Mouse (Mus musculus) kidney, embryonic 14.5 days (tissue): Measurements from ENCODE around the gene Snrpc. TPM values are rescaled to one million over a fixed set of nuclear protein-coding genes. Genes with fewer than 3 reads are reported as not detected.
"Not testable (repeated sequence)": the region's sequence is repeated elsewhere in the genome, so short reads cannot be mapped to it uniquely, and the experiment has no call there.

Source experiments
- ATAC-seq: fragments of 200-750 bp; cut with Nextera tagmentation; 2 replicates; pipeline ENCODE4 v1.8.0; 2017; ENCODE audit warnings: moderate number of reproducible peaks, mild to moderate bottlenecking, moderate TSS enrichment, moderate library complexity; ENCODE audit not compliant: low FRiP score, low TSS enrichment
- H3K27ac ChIP-seq: fragments of 300-500 bp; sonication (generic); 2 replicates; pipeline ENCODE4 v1.5.1; 2014; ENCODE audit warnings: low read depth, mild to moderate bottlenecking, low read length, moderate library complexity, mixed read lengths
- H3K27me3 ChIP-seq: fragments of 300-500 bp; sonication (generic); 2 replicates; pipeline ENCODE4 v1.6.1; 2014; ENCODE audit warnings: mild to moderate bottlenecking, low read length; ENCODE audit not compliant: control insufficient read depth, insufficient read depth
- H3K36me3 ChIP-seq: fragments of 300-500 bp; sonication (generic); 2 replicates; pipeline ENCODE4 v1.6.1; 2014; ENCODE audit warnings: low read length, mixed read lengths; ENCODE audit not compliant: control insufficient read depth, insufficient read depth
- H3K4me1 ChIP-seq: fragments of 300-500 bp; sonication (generic); 2 replicates; pipeline ENCODE4 v1.6.1; 2014; ENCODE audit warnings: low read length, mixed read lengths; ENCODE audit not compliant: control insufficient read depth, insufficient read depth
- H3K4me2 ChIP-seq: fragments of 300-500 bp; sonication (generic); replicated peaks from 2 replicates; pipeline ENCODE4 v1.6.1; 2014; ENCODE audit warnings: low read depth, mild to moderate bottlenecking, low read length
- H3K4me3 ChIP-seq: fragments of 300-500 bp; sonication (generic); 2 replicates; pipeline ENCODE4 v1.5.1; 2014; ENCODE audit warnings: mild to moderate bottlenecking, low read length
- H3K9ac ChIP-seq: fragments of 300-500 bp; sonication (generic); 2 replicates; pipeline ENCODE4 v1.6.1; 2014; ENCODE audit warnings: low read depth, mild to moderate bottlenecking, low read length, moderate library complexity
- H3K9me3 ChIP-seq: fragments of 300-500 bp; sonication (generic); 2 replicates; pipeline ENCODE4 v1.6.1; 2016; ENCODE audit warnings: low read length; ENCODE audit not compliant: control insufficient read depth
- WGBS: fragments of 180-500 bp; shearing (Covaris S2); extraction: QIAGEN DNeasy Blood & Tissue Kit; methylation state at CpG from one replicate; pipeline ENCODE4 v1.1.7; 2014; 5-methylcytosine and 5-hydroxymethylcytosine counted together
- polyA plus RNA-seq: library from polyadenylated mRNA; unstranded; fragments of >200 nt; fragmentation: Nextera tagmentation; extraction: Ambion mirVana; gene quantifications from 2 replicates; pipeline ENCODE4 v1.2.1, GENCODE M21; 2014

Snrpc gene
- polyA plus RNA-seq, result 349 and 425 TPM in 2 replicates

DNA sequence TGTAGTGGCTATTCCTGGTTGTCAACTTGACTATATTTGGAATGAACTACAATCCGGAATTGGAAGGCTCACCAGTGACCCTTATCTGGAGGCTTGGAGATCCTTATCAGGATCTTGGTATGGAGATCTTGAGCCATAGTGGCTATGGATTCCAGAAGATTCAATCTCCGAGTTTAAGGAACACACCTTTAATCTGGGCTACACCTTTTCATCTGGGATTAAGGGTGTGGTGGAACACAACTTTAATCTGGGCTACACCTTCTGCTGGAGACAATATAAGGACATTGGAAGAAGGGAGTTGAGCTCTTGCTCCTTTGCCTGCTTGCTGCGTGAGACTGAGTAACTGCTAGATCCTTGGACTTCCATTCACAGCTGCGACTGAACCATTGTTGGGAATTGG is at the start of gene Snrpc:
Gene Snrpc, plus strand, starts transcription at position 301 of the 400 bp plus-strand sequence.
- Histone ChIP-seq H3K4me2 (peak within 1 kb of the TSS; percentile 83), H3K9ac (peak within 1 kb of the TSS; percentile 70; the same call in 1 of the 2 replicates), H3K36me3 (peaks cover 11% of the 10 kb centered on the region)
- not testable (repeated sequence) for ATAC-seq, H3K27me3 ChIP-seq, H3K9me3 ChIP-seq, H3K4me3 ChIP-seq, H3K27ac ChIP-seq, H3K4me1 ChIP-seq
- WGBS, result 86% methylated on average over 3 of the region's 4 CpGs

- 89% methylated on average over 6 of the region's 6 CpGs for WGBS
- Histone ChIP-seq H3K4me1 (no peaks in the 10 kb centered on the region), H3K27me3 (no peaks in the 10 kb centered on the region), H3K27ac (no peak overlapping the region), H3K9me3 (no peaks in the 10 kb centered on the region), H3K9ac (no peak overlapping the region), H3K36me3 (peaks cover 29% of the 10 kb centered on the region; the same call in 1 of the 2 replicates), H3K4me3 (no peak overlapping the region), H3K4me2 (no peak overlapping the region)
- no peak for ATAC-seq
Measured at GRCm38 (mm10) chr17:27788456-27789172, 49.3 kb upstream of the Snrpc start.

DNA sequence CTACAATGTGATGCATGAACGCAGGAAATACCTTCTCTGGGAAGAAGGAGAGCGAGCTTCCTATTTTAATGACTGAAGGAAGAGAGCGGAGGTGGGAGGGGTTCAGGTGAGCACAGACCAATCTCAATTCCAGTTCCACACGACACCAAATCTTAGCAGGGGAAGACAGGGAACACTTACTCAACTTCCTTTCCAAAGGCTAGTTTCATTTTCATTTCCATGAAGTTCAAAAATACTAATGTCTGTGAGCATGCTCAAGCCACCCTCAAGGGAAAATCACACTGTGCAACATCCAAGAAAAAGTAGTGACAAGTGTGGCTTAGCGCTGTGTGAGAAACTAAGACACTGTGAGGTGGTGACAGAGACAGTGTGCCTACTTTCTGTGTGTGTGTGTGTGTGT is 47.9 kb upstream of the Snrpc start:
- no peak overlapping the region for H3K4me2 ChIP-seq
- no peak overlapping the region for H3K4me3 ChIP-seq
- no peak overlapping the region for H3K27ac ChIP-seq
- H3K9ac ChIP-seq, result no peak overlapping the region
- 80% methylated on average over 5 of the region's 5 CpGs for WGBS
- H3K27me3 ChIP-seq, result no peaks in the 10 kb centered on the region
- no peaks in the 10 kb centered on the region for H3K4me1 ChIP-seq
- ATAC-seq, result no peak
- H3K9me3 ChIP-seq, result no peaks in the 10 kb centered on the region
- H3K36me3 ChIP-seq, result peaks cover 19% of the 10 kb centered on the region; the same call in 1 of the 2 replicates

DNA sequence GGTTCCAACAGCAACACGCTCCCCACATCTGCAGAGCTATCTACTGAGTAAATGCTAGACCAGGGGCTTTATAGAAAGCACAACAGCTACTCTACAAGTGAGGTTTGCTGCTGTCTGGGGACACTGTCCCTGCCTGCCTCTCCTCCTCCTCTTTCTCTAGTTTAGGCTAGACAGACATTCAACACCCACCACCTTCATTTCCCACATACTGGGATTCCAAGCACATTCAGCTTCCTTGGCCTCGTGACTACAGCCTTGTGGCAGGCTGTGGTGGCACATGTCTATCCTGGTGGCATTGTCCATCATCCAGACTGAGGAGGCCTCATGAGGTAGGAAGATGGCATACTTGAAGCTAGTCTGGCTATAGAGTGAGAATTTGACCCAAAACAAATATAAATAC is 47.0 kb upstream of the Snrpc start:
- WGBS, result 86% methylated on average over 2 of the region's 2 CpGs
- H3K9me3 ChIP-seq, result no peaks in the 10 kb centered on the region
- peaks cover 10% of the 10 kb centered on the region; the same call in 1 of the 2 replicates for H3K36me3 ChIP-seq
- no peak for ATAC-seq
- H3K4me1 ChIP-seq, result no peaks in the 10 kb centered on the region
- no peak overlapping the region for H3K4me2 ChIP-seq
- H3K27ac ChIP-seq, result no peak overlapping the region
- H3K4me3 ChIP-seq, result no peak overlapping the region
- no peak overlapping the region for H3K9ac ChIP-seq
- H3K27me3 ChIP-seq, result no peaks in the 10 kb centered on the region

GRCm38 (mm10) chr17:27791556-27791955 is 46.4 kb upstream of the Snrpc start:
- Histone ChIP-seq H3K27me3 (no peaks in the 10 kb centered on the region), H3K9ac (no peak overlapping the region), H3K36me3 (peaks cover 7% of the 10 kb centered on the region; the same call in 1 of the 2 replicates), H3K27ac (no peak overlapping the region), H3K4me1 (peaks cover 3% of the 10 kb centered on the region; the same call in 1 of the 2 replicates), H3K9me3 (no peaks in the 10 kb centered on the region), H3K4me2 (no peak overlapping the region), H3K4me3 (no peak overlapping the region)
- no peak for ATAC-seq
- 76% methylated on average over 2 of the region's 2 CpGs for whole genome bisulfite sequencing

- no peak overlapping the region for H3K4me2 ChIP-seq
- H3K27me3 ChIP-seq, result no peaks in the 10 kb centered on the region
- H3K4me3 ChIP-seq, result no peak overlapping the region
- no peak for ATAC-seq
- H3K36me3 ChIP-seq, result peaks cover 7% of the 10 kb centered on the region; the same call in 1 of the 2 replicates
- H3K4me1 ChIP-seq, result peaks cover 12% of the 10 kb centered on the region; the same call in 1 of the 2 replicates
- no peaks in the 10 kb centered on the region for H3K9me3 ChIP-seq
- no peak overlapping the region for H3K9ac ChIP-seq
- H3K27ac ChIP-seq, result no peak overlapping the region
- 70% methylated on average over 4 of the region's 4 CpGs for WGBS
Measured at GRCm38 (mm10) chr17:27792516-27792915, 45.4 kb upstream of the Snrpc start.

- Histone ChIP-seq H3K4me1 (peaks cover 18% of the 10 kb centered on the region; the same call in 1 of the 2 replicates), H3K9me3 (no peaks in the 10 kb centered on the region), H3K36me3 (peaks cover 7% of the 10 kb centered on the region; the same call in 1 of the 2 replicates), H3K9ac (no peak overlapping the region), H3K27ac (no peak overlapping the region), H3K27me3 (no peaks in the 10 kb centered on the region), H3K4me2 (no peak overlapping the region), H3K4me3 (no peak overlapping the region)
- ATAC-seq, result no peak
- WGBS, result 77% methylated on average over 6 of the region's 6 CpGs
Measured at GRCm38 (mm10) chr17:27793144-27793543, 44.8 kb upstream of the Snrpc start.

DNA sequence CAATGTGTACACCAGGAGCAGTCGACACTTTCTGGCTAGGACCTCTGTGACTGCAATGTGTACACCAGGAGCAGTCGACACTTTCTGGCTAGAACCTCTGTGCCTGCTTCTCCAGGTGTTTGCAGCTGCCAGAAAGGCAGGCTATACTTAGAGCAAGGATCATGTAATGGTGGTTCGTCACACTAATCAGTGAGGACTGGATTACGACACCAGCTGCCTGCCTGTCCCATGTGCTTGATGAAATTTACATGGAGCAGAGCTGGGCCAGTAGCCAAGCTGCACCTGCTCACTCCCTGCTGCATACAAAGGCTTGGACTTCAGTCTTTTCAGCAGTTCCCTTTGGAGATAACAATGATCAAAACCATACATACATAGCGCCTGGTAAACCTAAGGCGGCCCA is 41.2 kb upstream of the Snrpc start:
- no peak for ATAC-seq
- H3K4me3 ChIP-seq, result no peak overlapping the region
- 56% methylated on average over 6 of the region's 6 CpGs for WGBS
- no peak overlapping the region for H3K4me2 ChIP-seq
- peaks cover 3% of the 10 kb centered on the region; the same call in 1 of the 2 replicates for H3K36me3 ChIP-seq
- no peaks in the 10 kb centered on the region for H3K27me3 ChIP-seq
- no peaks in the 10 kb centered on the region for H3K9me3 ChIP-seq
- H3K4me1 ChIP-seq, result peaks cover 42% of the 10 kb centered on the region
- H3K9ac ChIP-seq, result no peak overlapping the region
- no peak overlapping the region; the same call in 1 of the 2 replicates for H3K27ac ChIP-seq

DNA sequence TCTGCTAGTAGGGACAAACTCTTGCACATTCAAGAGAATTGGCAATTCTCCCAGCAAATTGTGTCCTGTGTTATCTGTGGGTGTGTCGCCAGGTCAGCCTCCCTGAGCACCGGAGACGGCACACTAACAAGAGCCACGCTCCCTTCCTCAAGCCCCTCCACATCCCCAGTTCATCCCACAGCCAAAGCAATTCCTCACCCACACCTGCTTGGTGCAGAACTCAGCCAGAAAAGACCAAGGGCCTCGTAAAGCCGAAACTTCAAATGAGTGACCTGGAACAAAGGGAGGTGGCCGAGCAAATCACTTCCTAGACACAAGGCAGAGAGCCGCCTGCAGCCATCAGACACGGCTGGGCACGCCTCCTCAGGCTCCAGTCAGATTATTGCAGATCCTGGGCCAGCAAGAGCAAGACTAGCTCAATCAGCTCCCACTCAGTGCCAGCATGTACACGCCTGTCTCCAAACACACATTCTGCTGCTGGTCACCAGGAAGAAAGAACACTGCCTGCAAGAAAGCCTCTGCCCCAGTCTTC is 40.5 kb upstream of the Snrpc start:
- 10% methylated on average over 11 of the region's 11 CpGs for WGBS
- no peaks in the 10 kb centered on the region for H3K9me3 ChIP-seq
- no peak for ATAC-seq

More for the DNA sequence above, 40.5 kb upstream of the Snrpc start:
- Histone ChIP-seq H3K27ac (peak overlapping the region; percentile 79), H3K4me3 (0 out of 2 replicates have a peak overlapping the region, but pooled peaks have one; percentile 1), H3K4me1 (peaks cover 42% of the 10 kb centered on the region), H3K9ac (0 out of 2 replicates have a peak overlapping the region, but pooled peaks have one; percentile 28), H3K27me3 (no peaks in the 10 kb centered on the region), H3K4me2 (peak overlapping the region; percentile 25), H3K36me3 (peaks cover 3% of the 10 kb centered on the region; the same call in 1 of the 2 replicates)
